Mouse (Mus musculus) hindbrain, embryonic 15.5 days (tissue): Measurements from ENCODE around the gene Igfl3. TPM values are rescaled to one million over a fixed set of nuclear protein-coding genes. Genes with fewer than 3 reads are reported as not detected.

Experiments used
- ATAC-seq: fragments of 200-750 bp; cut with Nextera tagmentation; 2 replicates; pipeline ENCODE4 v1.8.0; 2017; ENCODE audit warnings: low read depth, moderate number of reproducible peaks, moderate TSS enrichment; ENCODE audit not compliant: low FRiP score
- H3K27ac ChIP-seq: fragments of 300-500 bp; sonication (generic); replicated peaks from 2 replicates; pipeline ENCODE4 v1.5.1; 2015; ENCODE audit warnings: mild to moderate bottlenecking, inconsistent platforms
- H3K27me3 ChIP-seq: fragments of 300-500 bp; sonication (generic); 2 replicates; pipeline ENCODE4 v1.6.1; 2015; ENCODE audit warnings: control low read depth, inconsistent platforms
- H3K36me3 ChIP-seq: fragments of 300-500 bp; sonication (generic); 2 replicates; pipeline ENCODE4 v1.6.1; 2015; ENCODE audit warnings: control low read depth, inconsistent platforms
- H3K4me1 ChIP-seq: fragments of 300-500 bp; sonication (generic); replicated peaks from 2 replicates; pipeline ENCODE4 v1.6.1; 2015; ENCODE audit warnings: control low read depth, inconsistent platforms
- H3K4me2 ChIP-seq: fragments of 300-500 bp; sonication (generic); 2 replicates; pipeline ENCODE4 v1.6.1; 2015; ENCODE audit warnings: moderate library complexity, mild to moderate bottlenecking, inconsistent platforms
- H3K4me3 ChIP-seq: fragments of 300-500 bp; sonication (generic); 2 replicates; pipeline ENCODE4 v1.5.1; 2015; ENCODE audit warnings: mild to moderate bottlenecking, inconsistent platforms
- H3K9ac ChIP-seq: fragments of 300-500 bp; sonication (generic); 2 replicates; pipeline ENCODE4 v1.6.1; 2015; ENCODE audit warnings: inconsistent platforms
- H3K9me3 ChIP-seq: fragments of 300-500 bp; sonication (generic); 2 replicates; pipeline ENCODE4 v1.6.1; 2016; ENCODE audit warnings: control low read depth, inconsistent platforms
- WGBS: fragments of 180-500 bp; shearing (Covaris S2); methylation state at CpG from one replicate; pipeline ENCODE4 v1.1.7; 2015; 5-methylcytosine and 5-hydroxymethylcytosine counted together
- polyA plus RNA-seq: library from polyadenylated mRNA; unstranded; fragments of >200 nt; fragmentation: Nextera tagmentation; extraction: Ambion mirVana; gene quantifications from 2 replicates; pipeline ENCODE4 v1.2.1, GENCODE M21; 2015

The Igfl3 gene
- polyA plus RNA-seq = not detected in 2 replicates

DNA sequence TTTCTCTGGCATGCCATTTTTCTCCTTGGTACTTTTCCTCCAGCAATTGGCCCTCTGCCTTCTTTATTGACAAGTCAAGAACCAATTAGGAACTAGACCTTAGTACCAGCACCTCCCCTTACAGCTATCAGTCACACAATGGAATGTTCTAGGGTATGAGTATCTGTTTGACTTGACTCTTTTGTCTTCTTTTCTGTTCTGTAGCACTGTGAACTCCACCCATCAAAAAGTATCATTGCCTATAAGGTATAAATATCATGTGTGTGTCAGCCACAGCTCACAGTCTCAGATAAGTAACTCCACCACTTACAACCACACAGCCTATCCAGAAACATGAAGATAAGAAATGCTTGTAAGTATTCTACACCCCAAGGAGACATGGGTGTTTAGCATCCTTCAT lies at the start of gene Igfl3:
Igfl3 (plus strand) TSS at position 301 of the 400 bp plus-strand sequence.
- Histone ChIP-seq H3K4me3 (no peak within 1 kb of the TSS), H3K9me3 (peaks cover 37% of the 10 kb centered on the region), H3K36me3 (no peaks in the 10 kb centered on the region), H3K27me3 (no peaks in the 10 kb centered on the region), H3K27ac (no peak within 1 kb of the TSS), H3K4me1 (no peaks in the 10 kb centered on the region), H3K4me2 (no peak within 1 kb of the TSS), H3K9ac (no peak within 1 kb of the TSS)
- ATAC-seq = no peak

DNA sequence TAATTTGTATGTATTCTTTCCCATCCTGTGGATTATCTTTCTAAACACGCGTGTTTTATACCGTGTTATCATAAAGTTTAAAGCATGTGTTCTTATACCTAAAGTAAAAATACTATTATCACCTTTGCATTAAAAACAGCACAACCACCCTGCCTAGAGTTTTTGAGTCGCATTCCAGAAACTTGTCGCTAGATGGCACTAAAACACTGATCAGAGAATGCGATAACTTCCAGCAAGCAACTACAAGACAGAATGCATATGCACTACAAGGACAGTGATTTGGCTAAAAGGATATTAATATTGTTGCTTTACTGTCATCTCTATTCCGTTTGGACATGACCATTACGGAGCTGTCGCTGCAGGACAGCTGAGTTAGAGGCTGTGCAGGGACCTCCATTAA lies 34.6 kb downstream of the Igfl3 start:
- Histone ChIP-seq H3K36me3 (no peaks in the 10 kb centered on the region), H3K9ac (no peak overlapping the region), H3K27ac (no peak overlapping the region), H3K4me2 (no peak overlapping the region), H3K9me3 (peaks cover 3% of the 10 kb centered on the region; the same call in 1 of the 2 replicates), H3K4me1 (no peaks in the 10 kb centered on the region), H3K4me3 (no peak overlapping the region), H3K27me3 (no peaks in the 10 kb centered on the region)
- WGBS = 11% methylated on average over 9 of the region's 9 CpGs
- ATAC-seq = no peak

DNA sequence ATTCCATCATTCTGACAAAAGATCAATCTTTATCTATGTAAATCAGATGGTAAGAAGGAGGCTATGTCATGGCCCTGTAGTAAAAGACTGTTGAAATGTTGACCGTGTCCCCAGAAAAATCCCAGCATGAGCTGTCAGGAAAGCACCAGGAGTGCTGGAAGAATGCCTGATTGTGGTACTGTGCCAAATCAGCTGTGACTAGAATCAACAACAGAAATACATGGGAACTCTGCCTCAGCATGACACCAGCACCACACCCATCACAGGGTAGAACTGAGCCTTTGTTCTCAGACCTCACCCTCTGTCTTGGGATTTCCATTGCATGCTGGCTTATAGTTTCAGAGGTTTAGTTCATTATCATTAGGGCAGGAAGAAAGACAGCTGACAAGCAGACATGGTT lies 38.4 kb downstream of the Igfl3 start:
- Histone ChIP-seq H3K36me3 (no peaks in the 10 kb centered on the region), H3K27ac (no peak overlapping the region), H3K4me1 (no peaks in the 10 kb centered on the region), H3K4me3 (no peak overlapping the region), H3K9me3 (peaks cover 3% of the 10 kb centered on the region; the same call in 1 of the 2 replicates), H3K9ac (no peak overlapping the region), H3K4me2 (no peak overlapping the region), H3K27me3 (no peaks in the 10 kb centered on the region)
- 72% methylated on average over 1 of the region's 1 CpGs for WGBS
- no peak for ATAC-seq

Other genes starting within 250 kb of the Igfl3 start
- gene Ceacam11, start 204.4 kb upstream of the Igfl3 start, polyA plus RNA-seq = not detected in 2 replicates
- gene Ceacam13, start 166.6 kb upstream of the Igfl3 start, polyA plus RNA-seq = not detected in 2 replicates
- not detected in 2 replicates for gene Ceacam12, start 110.6 kb upstream of the Igfl3 start, polyA plus RNA-seq
- not detected in 2 replicates for gene Mill1, start 68.9 kb downstream of the Igfl3 start, polyA plus RNA-seq
- gene Psg18, start 178.5 kb downstream of the Igfl3 start, polyA plus RNA-seq = not detected in 2 replicates